Mouse (Mus musculus) heart, adult 9 months (tissue): ENCODE results near the gene Gm13271.

Experiments used
- DNase-seq, 2 experiments: peaks; one replicate each; pipeline ENCODE4 v3.0.0; 2022; ENCODE audit warnings: low spot score in 2 of 2

The Gm13271 gene

GRCm38 (mm10) chr4:88754818-88755340, at the start of gene Gm13271:
Gene Gm13271 (plus strand): TSS chr4:88754868.
- peak; percentile 81 for DNase-seq

GRCm38 (mm10) chr4:88705924-88706323, 48.7 kb upstream of the Gm13271 start:
- peak in 1 of 2 experiments; percentile 34 for DNase-seq

- no peak for DNase-seq
These were observed 47.4 kb upstream of the Gm13271 start for GRCm38 (mm10) chr4:88707128-88707826.

GRCm38 (mm10) chr4:88714281-88714680, 40.4 kb upstream of the Gm13271 start:
- DNase-seq, result no peak

GRCm38 (mm10) chr4:88715059-88715458, 39.6 kb upstream of the Gm13271 start:
- DNase-seq, result no peak

- no peak for DNase-seq
These were observed 36.0 kb upstream of the Gm13271 start for GRCm38 (mm10) chr4:88718715-88719114.

GRCm38 (mm10) chr4:88721791-88722721, 32.6 kb upstream of the Gm13271 start, which contains the start of the genes Gm26566 and Klhl9:
Gene Gm26566 (plus strand): TSS chr4:88721805.
Gene Klhl9 (minus strand): TSS chr4:88722465.
- DNase-seq, result peak; percentile 92 to 93

- DNase-seq, result no peak
These were observed 31.1 kb upstream of the Gm13271 start for GRCm38 (mm10) chr4:88723497-88724090.

- no peak for DNase-seq
These were observed 27.9 kb upstream of the Gm13271 start for GRCm38 (mm10) chr4:88726727-88727126.

GRCm38 (mm10) chr4:88727324-88727723, 27.3 kb upstream of the Gm13271 start:
- DNase-seq, result no peak

- DNase-seq, result peak in 1 of 2 experiments; percentile 63
These were observed 16.2 kb upstream of the Gm13271 start for GRCm38 (mm10) chr4:88738480-88738879.

GRCm38 (mm10) chr4:88739036-88739435, 15.6 kb upstream of the Gm13271 start:
- DNase-seq, result no peak

GRCm38 (mm10) chr4:88741426-88741825, 13.2 kb upstream of the Gm13271 start:
- no peak for DNase-seq

GRCm38 (mm10) chr4:88742771-88743371, 11.8 kb upstream of the Gm13271 start:
- DNase-seq, result no peak

GRCm38 (mm10) chr4:88744207-88744606, 10.5 kb upstream of the Gm13271 start:
- DNase-seq, result no peak

- DNase-seq, result no peak
These were observed 4.7 kb upstream of the Gm13271 start for GRCm38 (mm10) chr4:88749926-88750325.

GRCm38 (mm10) chr4:88756581-88757513, 2.2 kb downstream of the Gm13271 start:
- DNase-seq, result peak in 1 of 2 experiments; percentile 29

GRCm38 (mm10) chr4:88757628-88758031, 3.0 kb downstream of the Gm13271 start:
- DNase-seq, result peak; percentile 91 to 94

- peak; percentile 23 to 44 for DNase-seq
These were observed 4.1 kb downstream of the Gm13271 start for GRCm38 (mm10) chr4:88758751-88759150.

GRCm38 (mm10) chr4:88759610-88760268, 5.1 kb downstream of the Gm13271 start, which contains the start of gene Gm13283:
Gene Gm13283 (plus strand): TSS chr4:88760119.
- peak; percentile 44 to 67 for DNase-seq
